Mouse (Mus musculus): ENCODE measurements at regions not wholly inside any gene's neighbourhood (a gene's known extent, or its start where the extent isn't known, plus 50 kb on each side); places are given as distances from the start of the nearest gene placed in this dataset.
A peak's percentile ranks its signal among the peaks of the same experiment; 100 is the strongest.

- peak in 1 of 2 experiments; percentile 18 for DNase-seq
These were observed 55.8 kb upstream of the Pak3 start for GRCm38 (mm10) chrX:143462632-143463031.

GRCm38 (mm10) chrX:143448636-143449346 is 54.7 kb upstream of the Chrdl1 start:
- DNase-seq: peak in 1 of 2 experiments; percentile 3

- DNase-seq: peak; percentile 21 to 42
These were observed 50.5 kb upstream of the Chrdl1 start for GRCm38 (mm10) chrX:143444581-143444980.

All from adrenal gland, postnatal 36 days (tissue).